Mouse (Mus musculus): ENCODE results near the gene Plxnc1. TPM values are rescaled to one million over a fixed set of nuclear protein-coding genes. Genes with fewer than 3 reads are reported as not detected.

The Plxnc1 gene
- total RNA-seq, 2 experiments from 2014 or later: 2.1 to 9.0 TPM

DNA sequence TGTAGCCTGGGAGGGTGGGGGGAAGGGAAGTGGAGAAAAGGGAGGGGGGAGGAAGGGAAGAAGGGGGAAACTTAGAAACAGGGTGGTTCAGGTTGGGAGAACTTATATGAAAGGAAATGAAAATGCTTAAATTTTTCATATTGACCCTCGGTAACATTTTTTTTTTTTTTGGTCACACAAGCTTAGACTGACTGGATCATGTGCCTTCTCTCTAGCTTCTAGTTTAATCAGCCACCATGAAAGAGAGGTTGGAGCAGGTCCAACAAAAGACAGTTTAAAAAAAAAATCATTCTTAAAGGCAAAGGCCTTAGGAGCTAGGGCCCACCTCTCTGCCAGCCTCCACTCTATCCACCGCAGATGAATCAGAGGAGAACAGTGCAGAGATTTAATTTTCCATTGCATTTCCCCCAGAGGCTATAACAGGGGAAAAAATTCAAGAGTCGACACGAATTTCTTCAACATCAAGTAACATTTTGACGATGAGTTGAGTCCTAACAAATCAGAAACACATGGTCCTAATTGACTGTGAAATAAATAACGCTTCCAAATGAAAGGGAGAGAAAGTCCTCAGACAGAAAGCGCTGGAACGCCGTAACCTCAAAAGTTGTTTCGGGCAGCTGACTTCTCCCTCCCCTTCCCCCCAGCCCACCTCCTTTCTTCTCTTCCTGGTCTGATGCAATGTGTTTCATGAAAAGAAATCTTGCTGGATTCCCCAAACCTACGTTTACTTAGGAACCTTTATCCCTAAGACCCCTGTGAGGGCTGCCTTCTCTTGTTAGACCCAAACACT, 120.5 kb downstream of the Plxnc1 start:
- no peak for DNase-seq

DNA sequence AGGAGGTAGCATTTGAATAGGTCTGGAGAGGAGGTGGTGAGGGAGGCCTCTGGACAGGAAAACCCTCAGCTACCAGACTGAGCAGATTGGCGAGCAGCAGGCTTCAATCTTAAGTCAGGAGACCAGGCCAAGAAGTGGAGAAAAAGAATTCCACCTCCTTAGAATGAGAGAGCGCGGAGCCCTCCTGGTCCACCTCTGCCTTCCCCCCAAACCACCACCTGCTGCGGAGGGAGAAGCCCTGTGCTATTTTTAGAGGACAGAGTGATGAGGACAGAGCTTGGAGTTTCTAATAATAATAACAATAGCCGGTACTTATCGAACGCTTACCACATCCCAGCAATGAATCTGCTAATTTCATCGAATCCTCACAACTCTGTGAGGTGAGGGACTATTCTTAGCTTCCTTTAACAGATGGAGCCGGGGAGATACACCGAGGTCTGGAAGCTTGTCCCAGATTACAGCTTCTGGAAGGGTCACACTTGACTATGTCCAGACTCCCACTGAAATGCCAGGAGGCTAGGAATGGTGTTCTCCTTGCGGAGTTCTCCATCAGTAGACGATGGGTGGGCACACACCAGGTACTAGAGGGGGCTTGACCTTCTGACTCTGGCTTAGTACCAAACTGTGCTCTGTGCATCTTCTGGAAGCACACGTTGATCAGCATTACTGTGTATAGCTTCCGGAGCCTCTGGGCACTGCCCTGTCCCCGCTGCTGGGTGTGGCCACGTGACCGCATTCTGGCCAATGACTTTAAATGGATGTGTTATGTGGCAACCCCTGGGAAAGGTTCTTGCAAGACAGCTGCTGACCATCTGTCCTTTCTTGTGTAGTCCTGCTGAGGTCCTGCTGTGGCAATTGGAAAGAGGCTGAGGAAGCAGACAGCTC, 125.6 kb downstream of the Plxnc1 start:
- no peak for DNase-seq

DNA sequence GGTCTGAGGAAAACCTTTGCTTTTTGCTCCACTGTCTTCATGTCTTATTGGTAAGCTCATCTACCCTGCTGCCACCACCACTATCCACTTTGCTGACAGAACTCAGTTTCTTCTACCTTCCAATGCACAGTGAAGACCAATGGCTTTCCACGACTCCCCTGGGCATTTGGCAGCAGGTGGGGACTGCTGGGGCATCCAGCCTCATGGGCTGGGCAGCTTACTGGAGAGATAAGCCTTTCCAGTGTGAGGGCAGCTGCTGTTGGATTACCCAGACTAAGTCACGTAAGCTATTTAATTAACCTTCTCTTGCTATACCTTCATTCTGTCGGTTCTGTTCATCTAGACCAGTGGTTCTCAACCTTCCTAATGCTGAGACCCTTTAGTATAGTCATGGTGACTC, 126.5 kb downstream of the Plxnc1 start:
- DNase-seq: no peak

DNA sequence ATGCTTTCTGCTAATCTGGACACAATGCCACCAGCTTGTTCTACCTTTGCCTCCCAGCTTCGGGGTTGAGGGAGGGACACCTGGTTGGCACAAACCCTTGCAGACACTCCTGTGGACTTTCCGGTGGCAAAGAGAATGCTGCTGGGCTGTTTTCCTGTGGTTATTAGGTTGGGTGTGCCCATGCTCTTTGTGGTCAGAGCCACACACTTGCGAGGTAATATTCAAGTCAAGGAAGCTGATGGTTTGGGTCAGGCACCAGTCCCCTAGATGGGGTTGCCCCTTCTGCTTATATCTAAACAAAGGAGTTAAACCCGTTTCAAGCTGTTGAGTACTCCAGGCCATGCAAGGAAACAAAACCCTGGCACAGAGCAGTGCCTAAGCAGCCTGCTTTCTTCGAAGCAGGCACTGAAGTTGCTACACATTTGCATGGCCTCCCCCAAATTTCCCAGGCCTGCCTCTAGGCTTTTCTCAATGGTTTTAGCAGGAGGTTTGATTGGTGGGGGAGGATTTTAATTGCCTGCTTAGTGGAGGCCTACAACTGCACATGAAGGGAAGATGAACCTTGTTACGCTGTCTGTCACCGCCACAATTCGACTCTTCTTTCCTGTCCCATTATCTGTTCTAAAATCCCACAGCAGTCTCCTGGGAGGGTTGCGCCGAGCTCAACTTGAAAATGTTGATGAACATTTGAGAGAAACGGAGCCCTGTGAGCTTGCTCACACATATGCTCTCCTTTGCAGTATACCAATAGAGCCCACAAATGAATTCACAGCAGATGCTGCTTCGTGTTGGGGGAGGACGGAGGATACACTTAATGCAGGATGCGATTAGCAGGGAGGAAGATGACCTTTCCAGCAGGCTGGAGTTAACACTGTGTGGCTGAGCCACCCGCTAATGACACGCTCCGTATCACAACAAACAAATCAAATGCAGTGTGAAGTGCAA, 132.5 kb downstream of the Plxnc1 start:
- no peak for DNase-seq

DNA sequence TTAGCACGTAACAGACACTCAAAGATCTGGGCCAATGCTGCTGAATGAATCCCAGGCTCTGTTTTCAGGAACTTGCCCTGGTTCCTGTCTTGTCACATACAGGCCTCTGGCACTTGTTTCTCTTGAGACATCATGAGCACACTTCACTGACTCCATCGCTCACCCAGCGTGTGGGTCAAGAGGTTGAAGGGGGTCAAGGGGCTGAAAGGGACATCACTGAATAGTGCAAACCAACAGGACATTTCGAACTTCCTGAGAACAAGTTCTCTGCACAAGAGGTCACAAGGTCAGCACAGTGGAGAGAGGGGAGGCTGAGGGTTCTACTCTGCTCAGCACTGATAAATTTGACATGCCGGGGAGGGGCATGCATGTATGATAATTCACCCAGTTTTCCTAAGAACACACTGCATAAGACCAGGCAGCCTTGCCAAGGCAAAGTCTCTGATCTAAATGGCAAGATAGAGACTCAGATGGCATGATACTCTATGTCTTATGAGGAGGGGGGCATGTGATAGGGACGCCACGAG, 134.6 kb downstream of the Plxnc1 start:
- DNase-seq: no peak

DNA sequence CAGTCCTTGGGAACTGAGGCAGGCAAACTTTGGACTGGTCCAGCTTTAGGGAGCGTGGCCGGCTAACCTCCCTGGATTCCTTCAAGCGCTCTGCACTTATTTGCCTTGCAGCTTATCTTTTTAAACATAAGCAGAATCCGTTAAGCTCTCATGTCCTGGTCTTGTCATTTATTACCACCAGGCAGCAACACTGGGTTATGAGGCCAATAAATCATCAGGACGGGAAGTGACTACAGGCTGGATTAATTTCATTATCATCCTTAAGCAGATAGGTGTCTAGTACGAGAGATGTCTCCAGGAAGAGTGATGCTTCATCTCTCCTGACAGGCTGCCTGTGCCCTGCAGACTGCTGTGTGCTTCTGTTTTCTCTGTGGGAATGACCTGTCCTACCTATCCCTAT, 136.4 kb downstream of the Plxnc1 start:
- DNase-seq: no peak

DNA sequence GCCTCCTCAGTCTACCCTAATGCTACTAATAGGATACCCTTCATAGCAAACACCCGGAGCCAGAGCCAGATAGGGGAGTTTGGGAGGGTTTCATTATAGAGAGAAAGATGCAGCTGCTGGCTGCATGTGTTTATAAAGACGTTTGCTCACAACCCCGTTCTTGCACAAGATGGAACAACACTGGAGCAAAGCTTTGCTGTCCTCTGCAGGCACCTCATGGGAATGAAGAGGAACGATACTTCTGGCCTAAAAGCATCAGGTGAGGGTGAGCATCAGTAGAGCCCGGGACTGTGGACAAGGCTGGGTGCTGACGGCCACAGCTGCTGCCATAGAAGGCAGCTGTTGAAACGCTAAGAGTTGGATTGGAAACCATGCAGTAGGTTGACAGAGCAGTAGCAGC, 137.3 kb downstream of the Plxnc1 start:
- no peak for DNase-seq

DNA sequence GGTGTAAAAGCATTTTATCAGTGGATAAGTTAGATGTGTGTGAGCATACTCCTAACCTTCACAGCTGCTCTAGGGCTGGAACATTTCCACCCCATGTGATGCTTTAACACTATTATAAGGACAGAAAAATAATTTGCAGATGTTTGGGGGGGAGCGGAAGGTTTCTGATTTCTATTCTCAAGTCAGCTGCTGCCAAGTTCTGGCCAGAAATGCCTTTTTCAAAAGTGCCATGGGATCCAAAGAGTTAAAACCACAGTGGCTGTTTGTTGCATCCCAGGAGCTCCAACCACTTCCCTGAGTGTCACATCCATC, 139.8 kb downstream of the Plxnc1 start:
- DNase-seq: no peak

DNA sequence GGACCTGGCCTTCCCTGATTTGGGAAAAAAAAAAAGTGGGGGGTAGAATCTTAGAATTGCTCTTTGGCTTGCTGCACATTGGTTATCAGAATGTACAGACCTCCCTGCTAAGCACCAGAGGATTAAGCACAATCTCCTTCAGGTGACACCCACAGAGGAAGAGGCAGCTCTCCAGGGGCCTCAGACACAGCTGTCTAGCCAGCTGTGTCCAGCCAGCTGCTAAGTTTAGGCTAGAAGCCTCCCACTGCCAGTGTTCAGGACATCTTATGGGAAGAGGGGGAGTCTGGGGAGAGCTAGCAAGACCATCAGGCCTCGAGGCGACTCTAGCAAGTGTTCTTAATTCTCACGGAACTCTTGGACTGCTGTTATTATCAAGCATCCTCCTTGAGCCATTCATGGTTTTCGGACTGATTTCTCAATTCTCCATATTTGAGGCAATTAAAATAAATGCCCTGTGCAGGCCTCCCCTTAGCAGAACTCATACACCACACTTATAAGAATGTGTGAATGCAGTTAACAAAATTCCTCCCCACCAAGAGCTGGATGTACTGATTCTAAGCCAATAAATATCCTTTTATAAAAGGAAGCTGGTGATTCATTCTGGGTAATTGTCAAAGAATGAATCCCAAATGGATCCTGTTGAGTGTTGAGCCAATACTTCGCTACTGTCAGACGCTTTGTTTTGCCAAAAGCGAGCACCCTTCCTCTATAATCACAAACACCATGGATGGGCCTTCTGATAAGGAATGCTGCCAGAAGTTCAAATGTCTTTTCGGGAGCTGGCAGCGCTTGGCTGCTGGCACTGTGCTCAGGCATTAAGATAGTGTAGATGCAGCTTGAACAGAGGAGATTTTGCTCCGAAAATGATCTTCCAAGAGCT, 140.4 kb downstream of the Plxnc1 start:
- no peak for DNase-seq

DNA sequence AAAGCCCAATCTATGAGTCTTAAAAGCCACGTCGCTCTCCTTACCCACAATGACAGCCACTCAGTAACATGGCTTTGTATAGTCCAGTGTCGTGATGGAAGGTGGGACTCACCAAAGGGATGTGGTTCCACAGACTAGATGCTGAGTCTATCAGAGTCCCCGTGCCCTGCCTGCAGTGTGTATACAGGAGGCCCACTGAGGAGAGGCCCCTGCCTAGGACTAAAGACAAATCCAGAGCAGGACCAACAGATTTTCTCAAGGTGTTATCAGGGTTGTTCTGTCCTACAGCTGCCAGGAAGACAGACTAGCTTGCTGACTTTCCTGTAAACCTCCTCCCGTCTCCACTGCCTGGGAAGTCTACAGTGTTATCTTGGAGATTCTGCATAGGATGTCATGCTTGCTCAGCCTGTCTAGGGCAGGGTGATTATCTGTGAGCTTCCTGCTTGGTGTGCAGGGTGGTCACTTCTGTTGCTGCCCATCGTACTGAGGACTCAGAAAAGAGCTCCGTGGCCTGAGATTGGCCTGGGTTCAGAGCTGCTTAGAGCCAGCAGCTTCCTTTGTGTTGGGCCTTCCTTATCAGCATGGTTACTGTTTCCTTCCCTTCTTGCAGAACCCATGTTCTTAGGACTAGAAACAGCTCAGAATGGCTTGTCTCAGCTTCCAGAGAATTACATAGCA, 143.8 kb downstream of the Plxnc1 start:
- DNase-seq: no peak

DNA sequence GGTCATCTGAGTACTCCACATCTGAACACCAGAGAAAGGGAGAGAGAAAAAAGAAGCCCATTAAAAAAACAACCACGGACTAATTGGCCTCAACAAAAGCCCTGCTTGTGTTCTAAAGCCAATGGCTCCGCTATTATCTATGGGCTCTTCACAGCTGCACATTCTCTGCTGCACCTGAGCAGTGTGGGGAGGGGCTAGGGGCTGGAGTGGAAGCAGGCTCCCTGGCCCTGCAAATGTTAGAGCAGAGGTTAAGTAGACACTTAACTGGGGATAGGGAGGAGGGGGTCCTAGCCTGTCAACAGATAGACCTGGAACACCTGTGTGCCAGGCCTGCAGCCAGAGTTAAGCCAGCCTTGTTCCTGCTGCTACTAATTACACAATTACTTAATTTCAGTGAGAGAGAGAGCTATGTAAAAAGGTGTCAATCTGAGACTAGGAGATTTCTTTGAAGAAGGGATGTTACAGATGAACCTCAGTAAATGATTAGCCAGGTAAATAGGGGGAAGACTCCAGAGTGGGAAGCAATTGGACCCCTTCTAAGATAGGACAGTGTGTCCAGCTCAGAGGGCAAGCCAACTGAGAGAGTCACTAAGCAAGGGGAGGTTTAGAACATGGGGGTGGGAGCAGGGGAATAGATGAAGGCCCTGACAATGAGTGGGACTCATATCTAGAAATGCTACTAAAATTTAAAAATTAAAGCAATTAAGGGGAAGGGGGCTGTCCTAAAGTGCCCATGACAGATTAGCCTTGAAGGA, 145.0 kb downstream of the Plxnc1 start:
- DNase-seq: no peak

DNA sequence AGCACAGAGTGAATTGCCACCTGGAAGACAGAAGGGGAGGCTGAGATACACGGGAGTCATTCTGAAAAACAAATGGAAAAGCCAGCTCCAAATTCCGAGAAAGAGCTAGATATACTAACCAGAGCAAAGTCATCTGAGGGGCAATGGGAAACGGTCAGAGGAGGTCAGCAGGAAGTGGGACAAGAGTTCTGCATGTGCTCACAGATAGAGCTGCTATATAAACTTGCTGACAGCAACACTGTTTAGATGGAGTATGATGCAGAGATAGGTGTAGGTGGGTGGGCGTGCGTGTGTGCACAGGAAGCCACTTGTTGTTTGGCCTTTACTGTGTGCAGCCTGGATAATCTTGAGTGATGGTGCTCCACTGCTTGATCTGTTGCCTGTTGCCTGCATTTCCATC, 146.5 kb downstream of the Plxnc1 start:
- no peak for DNase-seq

DNA sequence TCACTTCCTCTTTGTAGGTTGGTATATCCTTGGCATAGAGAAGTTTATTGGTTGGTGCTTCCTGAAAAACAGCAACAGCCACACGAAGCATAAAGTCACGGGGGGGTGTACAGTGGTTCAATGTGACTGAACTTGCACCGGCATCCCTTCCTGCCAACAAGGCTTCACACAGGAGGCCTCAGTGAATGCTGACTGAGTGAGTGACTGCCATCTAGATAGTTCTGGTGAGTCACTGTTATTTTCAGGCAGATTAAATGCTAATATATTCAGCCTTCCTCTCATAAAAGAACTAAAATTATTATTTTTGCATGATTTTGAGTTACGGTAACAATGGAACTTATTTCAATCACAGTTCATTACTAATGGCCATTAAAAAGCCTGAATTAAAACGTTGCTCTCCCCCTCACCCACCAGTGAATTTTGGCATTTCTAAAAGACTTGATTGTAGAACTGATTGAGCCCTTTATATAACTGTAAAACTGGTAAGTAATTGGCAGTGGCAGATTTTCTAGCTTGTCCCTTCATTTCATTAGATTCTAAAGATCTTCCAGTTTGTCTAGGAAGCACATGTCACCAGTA, 149.9 kb downstream of the Plxnc1 start:
- DNase-seq: no peak

DNA sequence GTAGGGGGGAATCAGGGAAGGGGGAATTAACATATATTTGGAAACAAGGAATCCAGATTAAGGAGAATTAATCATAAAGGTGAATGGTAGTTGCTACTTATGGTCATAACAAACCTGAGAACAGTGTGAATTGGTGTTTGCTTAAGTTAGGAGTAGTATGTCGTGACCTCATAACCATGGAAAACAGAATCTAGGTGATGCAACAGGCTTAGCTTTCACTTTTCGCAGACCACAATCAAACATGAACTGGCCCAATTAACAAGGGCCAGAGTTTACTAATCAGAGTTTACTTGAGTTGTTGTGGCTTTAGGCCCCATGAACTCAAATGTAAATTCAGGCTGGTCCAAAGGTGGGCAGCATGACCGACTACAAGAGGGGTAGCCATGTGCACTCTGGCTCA, 150.7 kb downstream of the Plxnc1 start:
- DNase-seq: no peak

DNA sequence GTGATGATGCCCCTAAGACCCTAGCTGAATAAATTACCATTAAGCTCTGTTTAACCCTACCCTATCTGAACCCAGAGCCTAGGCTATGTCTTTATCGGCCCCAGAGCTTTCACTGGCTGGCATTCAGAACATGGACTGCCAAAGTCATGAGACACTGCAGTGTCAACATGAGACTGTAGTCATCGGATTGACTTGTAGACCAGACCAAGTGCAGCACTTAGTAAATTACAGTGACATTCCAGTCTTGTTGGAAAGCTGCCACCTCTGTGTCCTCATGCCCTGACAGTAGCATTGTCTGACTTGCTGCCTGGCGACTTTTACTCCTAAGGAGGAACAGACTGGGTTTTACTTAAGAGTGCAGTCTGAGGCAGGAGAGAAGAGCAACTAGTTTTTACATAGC, 155.4 kb downstream of the Plxnc1 start:
- peak; percentile 61 to 79 for DNase-seq

DNA sequence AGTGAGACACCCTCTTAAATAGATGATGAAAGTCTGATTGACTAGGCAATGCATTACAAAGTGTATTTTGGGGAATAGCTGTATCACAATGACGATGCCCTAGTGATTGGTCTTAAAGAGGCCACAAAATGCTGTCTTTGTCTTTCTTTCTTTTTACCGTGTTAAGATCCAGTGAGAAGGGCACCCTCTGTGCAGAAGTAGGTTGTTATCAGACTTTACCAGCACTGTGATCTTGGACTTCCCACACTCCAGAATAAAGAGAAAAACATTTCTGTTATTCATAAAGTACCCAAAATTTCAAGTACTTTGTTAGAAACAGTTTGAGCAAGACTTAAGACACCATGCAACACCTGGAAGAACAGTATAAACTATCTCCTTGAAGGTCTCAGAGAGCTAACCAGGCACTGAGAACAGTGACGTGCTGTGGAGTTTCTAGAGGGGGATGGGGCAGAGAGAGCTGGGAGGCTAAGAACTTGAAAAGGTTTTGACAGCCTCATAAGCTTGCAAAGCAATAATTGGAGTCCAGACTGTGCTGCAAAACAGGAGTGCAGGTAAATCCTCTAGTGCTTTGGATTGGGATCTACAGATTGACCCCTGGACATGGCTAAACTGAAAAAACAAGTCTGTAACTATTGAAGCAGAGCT, 163.9 kb downstream of the Plxnc1 start:
- no peak for DNase-seq

DNA sequence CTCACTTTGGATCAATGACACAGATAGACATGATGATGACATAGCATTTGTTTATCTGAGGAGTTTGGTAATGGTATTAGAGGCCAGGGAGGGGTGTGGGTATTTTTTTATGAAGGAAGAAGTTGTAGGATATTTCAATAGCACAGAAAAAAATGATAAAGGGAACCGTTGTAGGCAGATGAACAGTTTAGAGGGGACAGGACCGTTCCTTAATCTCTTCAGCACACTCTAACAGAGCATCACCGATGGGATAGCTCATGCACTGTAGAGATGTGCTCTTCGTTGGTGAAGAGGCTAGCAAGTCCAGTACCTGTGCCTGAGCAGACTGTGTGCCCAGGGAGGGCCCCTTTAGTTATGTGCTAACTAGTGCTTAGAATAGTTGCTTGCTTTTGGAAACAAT, 165.3 kb downstream of the Plxnc1 start:
- DNase-seq: no peak

DNA sequence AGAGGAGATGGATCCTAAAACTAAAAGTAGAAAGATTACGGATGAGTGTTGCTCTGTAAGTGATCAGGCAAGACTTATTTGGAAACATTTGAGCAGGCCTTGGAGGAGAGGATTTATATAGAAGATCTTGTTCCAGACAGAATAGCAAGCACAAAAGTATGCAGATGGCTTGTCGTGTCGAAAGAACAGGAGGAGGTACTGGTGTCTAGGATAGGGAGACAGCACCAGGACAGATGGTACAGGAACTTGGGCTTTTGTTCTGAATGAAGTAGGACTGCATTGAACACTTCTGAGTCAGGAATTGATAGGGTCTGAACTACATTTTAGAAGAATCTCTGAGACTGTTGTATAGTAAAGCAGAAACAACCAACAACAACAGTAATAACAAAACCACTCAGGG, 167.1 kb downstream of the Plxnc1 start:
- DNase-seq: no peak

DNA sequence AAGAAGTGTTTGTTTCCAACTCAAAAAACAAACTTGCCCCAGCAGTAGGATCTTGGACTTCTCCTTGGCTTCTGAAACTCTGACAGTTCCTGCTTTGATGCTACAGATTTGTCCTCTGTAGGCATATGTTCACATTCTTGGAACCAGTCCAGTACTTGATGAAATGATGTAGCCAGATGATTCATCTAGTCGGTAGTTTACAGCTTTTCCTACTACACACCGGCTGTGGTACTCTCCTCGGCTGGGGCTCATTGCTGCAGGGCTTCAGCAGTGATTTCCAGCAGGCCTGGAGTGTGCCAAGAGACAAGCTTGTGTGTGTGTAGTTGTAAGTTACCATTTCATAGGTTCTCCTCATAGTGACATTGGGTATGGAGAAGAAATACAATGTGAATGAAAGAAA, 173.1 kb downstream of the Plxnc1 start:
- DNase-seq: peak; percentile 5 to 23
